Mouse (Mus musculus) olfactory bulb, adult 2 months (tissue): ENCODE results near the gene Lst1. TPM values are rescaled to one million over a fixed set of nuclear protein-coding genes. Genes with fewer than 3 reads are reported as not detected.

Experiments used
- H3K27ac ChIP-seq: fragments of 200-500 bp; 2 replicates; pipeline ENCODE4 v1.5.1; 2012; ENCODE audit warnings: low read depth, low read length; ENCODE audit not compliant: insufficient read depth
- H3K4me1 ChIP-seq: fragments of 200-500 bp; 2 replicates; pipeline ENCODE4 v1.6.1; 2012; ENCODE audit warnings: low read length; ENCODE audit not compliant: control insufficient read depth, insufficient read depth
- H3K4me3 ChIP-seq: fragments of 200-500 bp; 2 replicates; pipeline ENCODE4 v1.5.1; 2012; ENCODE audit warnings: mild to moderate bottlenecking, low read depth, low read length, moderate library complexity; ENCODE audit not compliant: insufficient read depth
- CTCF ChIP-seq: fragments of 200-500 bp; IDR thresholded peaks from 2 replicates; pipeline ENCODE4 v1.5.1; 2012; ENCODE audit warnings: low read depth, mild to moderate bottlenecking, low read length, moderate library complexity; ENCODE audit not compliant: insufficient read depth
- POLR2A ChIP-seq: fragments of 200-500 bp; IDR thresholded peaks from 2 replicates; pipeline ENCODE4 v1.6.1; 2012; ENCODE audit warnings: mild to moderate bottlenecking, low read depth, low read length, moderate library complexity; ENCODE audit not compliant: insufficient read depth
- WGBS: fragments of 180-500 bp; shearing (Covaris S2); methylation state at CpG from one replicate; pipeline ENCODE4 v1.1.7; 2018; 5-methylcytosine and 5-hydroxymethylcytosine counted together
- polyA plus RNA-seq: library from polyadenylated mRNA; stranded (reverse); fragments of >200 nt; gene quantifications from 2 replicates; pipeline ENCODE4 v1.2.4, GENCODE M21; 2012; ENCODE audit warnings: low replicate concordance; ENCODE audit not compliant: missing spikeins, insufficient read depth, insufficient read length

Lst1 gene
- polyA plus RNA-seq, 1 experiment = not detected

DNA sequence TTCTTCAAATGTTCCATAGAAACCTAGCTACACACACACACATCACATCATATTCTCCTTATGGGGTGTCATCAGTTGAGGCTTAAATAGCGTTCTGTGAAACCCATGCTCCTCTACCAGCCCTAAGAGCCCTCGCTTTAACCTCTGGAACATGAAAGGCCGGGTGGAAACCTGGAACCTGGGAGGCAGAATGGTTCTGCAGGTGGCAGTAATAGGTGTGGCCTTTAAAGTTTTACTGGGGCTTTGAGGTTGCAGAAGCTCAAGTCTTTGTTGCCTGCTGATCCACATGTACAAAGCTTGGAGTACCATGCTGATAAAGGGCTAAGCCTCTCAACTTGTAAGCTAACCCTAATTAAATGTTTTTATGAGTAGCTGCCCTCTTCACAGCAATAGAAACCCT, 40.9 kb downstream of the Lst1 start:
- Histone ChIP-seq H3K4me1 (no peaks in the 10 kb centered on the region), H3K4me3 (no peak overlapping the region), H3K27ac (no peak overlapping the region)
- no peak for TF ChIP-seq POLR2A
- 54% methylated on average over 3 of the region's 3 CpGs for WGBS

DNA sequence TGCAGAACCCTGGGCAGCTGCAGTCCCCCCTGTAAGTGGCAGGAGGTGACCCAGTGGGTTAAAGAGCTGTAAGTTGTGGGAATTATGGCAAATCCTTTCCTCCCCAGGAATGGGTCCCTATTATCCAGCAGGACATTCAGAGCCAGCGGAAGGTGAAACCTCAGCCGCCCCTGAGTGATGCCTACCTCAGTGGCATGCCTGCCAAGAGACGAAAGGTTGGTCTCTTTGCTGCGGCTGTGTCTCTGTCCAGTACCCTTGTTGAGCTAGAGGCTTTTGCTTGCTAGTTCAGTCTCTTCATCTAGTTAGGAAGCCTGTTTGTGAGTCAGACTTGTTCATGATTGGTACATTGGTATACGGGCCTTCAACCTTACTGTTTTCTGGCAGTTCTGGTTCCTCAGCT, 42.1 kb downstream of the Lst1 start:
- no peak overlapping the region for H3K4me3 ChIP-seq
- no peaks in the 10 kb centered on the region for H3K4me1 ChIP-seq
- no peak for TF ChIP-seq POLR2A
- no peak for TF ChIP-seq CTCF
- WGBS = 73% methylated on average over 5 of the region's 5 CpGs
- no peak overlapping the region for H3K27ac ChIP-seq

DNA sequence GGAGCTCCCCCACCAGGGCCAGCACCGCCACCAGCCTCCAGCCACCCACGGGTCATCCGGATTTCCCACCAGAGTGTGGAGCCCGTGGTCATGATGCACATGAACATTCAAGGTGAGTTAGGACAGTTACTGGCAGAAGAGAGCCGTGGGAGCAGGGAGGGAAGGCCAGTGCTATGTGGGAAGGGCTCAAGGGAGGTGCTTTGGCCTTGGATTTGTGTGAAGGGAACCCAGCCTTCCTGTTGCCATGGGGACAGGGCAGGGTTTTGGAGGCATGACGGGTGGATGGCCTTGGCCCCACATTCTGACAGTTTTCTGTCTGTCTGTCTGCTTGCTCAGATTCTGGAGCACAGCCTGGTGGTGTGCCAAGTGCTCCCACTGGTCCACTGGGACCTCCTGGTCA, 46.3 kb downstream of the Lst1 start:
- H3K4me1 ChIP-seq = peaks cover 2% of the 10 kb centered on the region
- no peak overlapping the region for H3K4me3 ChIP-seq
- H3K27ac ChIP-seq = no peak overlapping the region
- 84% methylated on average over 6 of the region's 6 CpGs for WGBS
- no peak for TF ChIP-seq POLR2A
- TF ChIP-seq CTCF = no peak

DNA sequence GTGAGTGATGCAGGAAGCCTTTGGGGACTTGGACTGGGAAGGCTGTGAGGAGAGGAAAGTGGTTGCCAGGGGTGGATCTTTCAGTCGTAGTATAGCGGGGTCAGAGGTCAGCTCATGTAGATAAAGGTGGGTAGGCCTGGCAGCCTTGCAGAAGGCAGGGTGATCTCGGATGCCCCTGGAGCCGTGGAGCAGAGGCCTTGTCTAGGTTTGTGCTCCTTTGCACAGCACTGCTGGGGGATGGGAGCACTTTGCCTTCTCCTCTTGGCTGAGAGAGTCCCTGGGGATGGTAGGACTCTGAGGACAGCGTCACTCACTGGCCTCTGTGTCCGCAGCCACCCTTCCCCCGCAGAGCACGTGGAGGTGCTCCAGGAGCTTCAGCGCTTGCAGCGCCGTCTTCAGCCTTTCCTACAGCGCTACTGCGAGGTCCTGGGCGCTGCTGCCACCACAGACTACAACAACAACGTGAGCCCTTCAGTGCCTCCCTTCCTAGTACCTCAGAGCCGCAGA, 47.7 kb downstream of the Lst1 start:
- WGBS = 80% methylated on average over 16 of the region's 16 CpGs

DNA sequence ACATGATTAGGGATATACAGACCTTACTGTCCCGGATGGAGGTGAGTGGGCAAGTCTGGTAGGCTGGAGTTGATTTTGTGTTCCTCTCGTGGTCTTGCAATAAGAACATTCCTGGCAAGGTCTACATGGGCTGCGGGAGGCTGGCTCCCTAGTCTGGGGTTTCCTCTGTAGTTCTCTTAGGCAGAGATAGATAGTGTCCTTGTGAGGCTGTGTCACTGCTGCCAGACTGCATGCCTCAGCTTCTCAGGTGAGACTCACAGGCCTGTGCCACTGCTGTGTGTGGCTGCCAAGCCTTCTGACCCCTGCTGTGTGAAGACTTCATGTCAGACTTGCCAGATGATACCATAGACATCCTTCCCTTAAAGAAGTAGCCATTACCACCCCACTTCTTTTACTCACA, 49.0 kb downstream of the Lst1 start:
- WGBS = 94% methylated on average over 3 of the region's 3 CpGs
- peaks cover 2% of the 10 kb centered on the region for H3K4me1 ChIP-seq
- TF ChIP-seq CTCF (no peak), POLR2A (no peak)
- no peak overlapping the region for H3K4me3 ChIP-seq
- no peak overlapping the region for H3K27ac ChIP-seq

More for the DNA sequence above, 47.7 kb downstream of the Lst1 start:
- Histone ChIP-seq H3K4me3 (no peak overlapping the region), H3K27ac (no peak overlapping the region), H3K4me1 (peaks cover 2% of the 10 kb centered on the region)
- TF ChIP-seq CTCF (no peak), POLR2A (no peak)

DNA sequence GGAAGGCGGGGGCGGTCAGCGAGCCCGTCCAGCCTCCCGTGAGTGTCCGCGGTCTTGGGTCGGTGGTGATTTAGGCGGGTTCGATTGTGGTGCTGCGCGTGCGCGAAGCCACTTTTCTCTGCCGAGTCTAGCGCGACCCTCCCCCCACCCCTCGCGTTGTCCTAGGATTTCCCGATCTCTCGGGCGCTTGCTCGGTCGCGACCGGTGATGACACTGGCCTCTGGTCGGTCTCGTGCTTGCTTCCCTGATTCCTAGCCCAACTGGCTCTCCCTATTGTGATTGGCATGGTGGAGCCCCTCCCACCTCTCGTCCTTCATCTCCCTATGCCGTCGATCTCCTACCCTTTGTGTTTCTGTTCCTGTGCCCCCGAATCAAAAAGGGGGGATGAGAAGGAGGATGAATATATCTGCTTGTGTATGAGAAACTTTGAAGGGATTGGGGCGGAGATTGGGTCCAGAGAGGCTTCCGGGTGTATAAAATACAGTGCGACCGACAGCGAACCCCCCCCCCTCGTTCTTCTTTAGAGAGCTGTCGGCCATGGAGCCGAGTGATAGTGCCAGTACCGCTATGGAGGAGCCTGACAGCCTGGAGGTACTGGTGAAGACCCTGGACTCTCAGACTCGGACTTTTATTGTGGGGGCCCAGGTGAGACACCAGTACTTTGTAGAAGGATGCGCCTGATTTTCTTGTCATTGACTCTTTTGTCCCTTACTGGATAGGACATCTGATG, 52.5 kb downstream of the Lst1 start:
- H3K4me1 ChIP-seq = peaks cover 2% of the 10 kb centered on the region
- TF ChIP-seq POLR2A (no peak), CTCF (no peak)
- under 1% methylated on average over 43 of the region's 43 CpGs for WGBS

More for the DNA sequence above, 52.5 kb downstream of the Lst1 start:
- H3K27ac ChIP-seq = peak overlapping the region; percentile 83
- H3K4me3 ChIP-seq = peak overlapping the region; percentile 81

Other genes starting within 250 kb of the Lst1 start
- gene Hspa1b, start 229.2 kb downstream of the Lst1 start, polyA plus RNA-seq = not detected in 2 replicates
- not detected in 2 replicates for gene Gm20481, start 218.5 kb downstream of the Lst1 start, polyA plus RNA-seq
- gene Hspa1a, start 216.3 kb downstream of the Lst1 start, polyA plus RNA-seq = not detected in 2 replicates
- not detected in 2 replicates for gene Hspa1l, start 215.7 kb downstream of the Lst1 start, polyA plus RNA-seq
- gene Lsm2, start 206.6 kb downstream of the Lst1 start, polyA plus RNA-seq = not detected in 2 replicates
- gene Vars, start 187.5 kb downstream of the Lst1 start, polyA plus RNA-seq = not detected in 2 replicates
- gene Vwa7, start 171.9 kb downstream of the Lst1 start, polyA plus RNA-seq = not detected in 2 replicates
- gene Sapcd1, start 160.4 kb downstream of the Lst1 start, polyA plus RNA-seq = not detected in 2 replicates
- gene Msh5, start 141.7 kb downstream of the Lst1 start, polyA plus RNA-seq = not detected in 2 replicates
- gene Clic1, start 138.5 kb downstream of the Lst1 start, polyA plus RNA-seq = not detected in 2 replicates
- not detected in 2 replicates for gene Ddah2, start 129.4 kb downstream of the Lst1 start, polyA plus RNA-seq
- gene Ly6g6c, start 123.1 kb downstream of the Lst1 start, polyA plus RNA-seq = not detected in 2 replicates
- not detected in 2 replicates for gene Mpig6b, start 122.3 kb downstream of the Lst1 start, polyA plus RNA-seq
- not detected in 2 replicates for gene Ly6g6e, start 111.5 kb downstream of the Lst1 start, polyA plus RNA-seq
- gene Ly6g6d, start 110.4 kb downstream of the Lst1 start, polyA plus RNA-seq = not detected in 2 replicates
- gene Ly6g6f, start 102.8 kb downstream of the Lst1 start, polyA plus RNA-seq = not detected in 2 replicates
- gene Abhd16a, start 99.2 kb downstream of the Lst1 start, polyA plus RNA-seq = not detected in 2 replicates
- not detected in 2 replicates for gene Ly6g5c, start 80.2 kb downstream of the Lst1 start, polyA plus RNA-seq
- not detected in 2 replicates for gene Ly6g5b, start 73.0 kb downstream of the Lst1 start, polyA plus RNA-seq
- gene Gpank1, start 67.0 kb downstream of the Lst1 start, polyA plus RNA-seq = not detected in 2 replicates
- gene Csnk2b, start 66.4 kb downstream of the Lst1 start, polyA plus RNA-seq = not detected in 2 replicates
- not detected in 2 replicates for gene D17H6S53E, start 62.1 kb downstream of the Lst1 start, polyA plus RNA-seq
- not detected in 2 replicates for gene Apom, start 56.4 kb downstream of the Lst1 start, polyA plus RNA-seq
- gene Bag6, start 53.3 kb downstream of the Lst1 start, polyA plus RNA-seq = 684 TPM in 1 of 2 replicates, not detected in the other
- 146 and 391 TPM in 2 replicates for gene Prrc2a, start 23.5 kb downstream of the Lst1 start, polyA plus RNA-seq
- not detected in 2 replicates for gene Aif1, start 12.4 kb downstream of the Lst1 start, polyA plus RNA-seq
- not detected in 2 replicates for gene Ltb, start 6.0 kb upstream of the Lst1 start, polyA plus RNA-seq
- not detected in 2 replicates for gene Tnf, start 13.6 kb upstream of the Lst1 start, polyA plus RNA-seq
- gene Lta, start 16.9 kb upstream of the Lst1 start, polyA plus RNA-seq = not detected in 2 replicates
- gene Gm16181, start 32.4 kb upstream of the Lst1 start, polyA plus RNA-seq = not detected in 2 replicates
- not detected in 2 replicates for gene Atp6v1g2, start 45.2 kb upstream of the Lst1 start, polyA plus RNA-seq
- gene Nfkbil1, start 47.4 kb upstream of the Lst1 start, polyA plus RNA-seq = not detected in 2 replicates
- 290 and 359 TPM in 2 replicates for gene Ddx39b, start 53.3 kb upstream of the Lst1 start, polyA plus RNA-seq
- 345 and 592 TPM in 2 replicates for gene H2-D1, start 74.3 kb upstream of the Lst1 start, polyA plus RNA-seq
- gene H2-Q1, start 132.0 kb upstream of the Lst1 start, polyA plus RNA-seq = not detected in 2 replicates
- not detected in 2 replicates for gene H2-Q2, start 153.8 kb upstream of the Lst1 start, polyA plus RNA-seq
- gene H2-Q4, start 191.2 kb upstream of the Lst1 start, polyA plus RNA-seq = not detected in 2 replicates
- not detected in 2 replicates for gene H2-Q6, start 236.4 kb upstream of the Lst1 start, polyA plus RNA-seq